Mouse (Mus musculus) thymus, postnatal 10 days (tissue): ENCODE measurements at regions not wholly inside any gene's neighbourhood (a gene's known extent, or its start where the extent isn't known, plus 50 kb on each side); places are given as distances from the start of the nearest gene placed in this dataset.
A peak's percentile ranks its signal among the peaks of the same experiment; 100 is the strongest.

Experiments used
- DNase-seq, 2 experiments: peaks; one replicate each; pipeline ENCODE4 v3.0.0; 2021; ENCODE audit warnings: low spot score in 2 of 2

DNA sequence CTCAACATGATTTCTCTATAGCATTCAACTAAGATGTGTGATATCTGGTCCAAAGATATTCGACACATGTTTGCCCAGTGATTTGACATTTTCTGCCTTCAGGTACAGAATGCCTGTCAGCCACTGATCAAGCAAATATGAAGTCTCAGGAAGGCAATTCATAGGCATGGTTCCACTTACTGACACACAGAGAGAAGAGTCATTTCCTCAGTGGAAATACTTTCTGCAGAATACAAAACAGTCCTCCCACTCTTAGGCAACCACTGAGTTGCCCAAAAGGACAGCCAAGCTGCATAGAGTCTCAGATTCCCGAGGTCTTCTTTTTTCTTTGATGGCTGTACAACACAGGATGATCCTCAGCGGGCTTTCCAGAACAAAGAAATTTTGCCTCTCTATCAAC, 110.9 kb downstream of the Ndufa4 start:
- no peak for DNase-seq

DNA sequence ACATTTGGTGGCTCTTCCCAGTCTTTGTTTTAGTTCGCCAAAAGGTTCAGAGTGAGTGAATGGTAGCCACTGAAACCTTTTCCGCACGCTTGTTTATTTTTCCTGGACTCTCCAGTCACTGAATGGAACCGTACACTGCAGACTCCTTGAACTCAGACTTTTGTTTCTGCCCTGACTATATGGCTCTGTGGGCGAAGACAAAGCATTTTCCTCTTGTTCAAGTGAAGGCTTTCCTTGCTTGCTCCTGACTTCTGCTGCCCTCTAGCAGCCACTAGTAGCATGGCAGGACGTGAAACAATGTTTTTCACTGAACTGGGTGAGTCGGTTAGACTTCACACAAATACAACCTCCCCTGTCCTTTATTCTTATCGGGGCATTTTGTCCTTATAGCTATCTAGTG, 113.9 kb downstream of the Ndufa4 start:
- peak in 1 of 2 experiments; percentile 15 for DNase-seq

DNA sequence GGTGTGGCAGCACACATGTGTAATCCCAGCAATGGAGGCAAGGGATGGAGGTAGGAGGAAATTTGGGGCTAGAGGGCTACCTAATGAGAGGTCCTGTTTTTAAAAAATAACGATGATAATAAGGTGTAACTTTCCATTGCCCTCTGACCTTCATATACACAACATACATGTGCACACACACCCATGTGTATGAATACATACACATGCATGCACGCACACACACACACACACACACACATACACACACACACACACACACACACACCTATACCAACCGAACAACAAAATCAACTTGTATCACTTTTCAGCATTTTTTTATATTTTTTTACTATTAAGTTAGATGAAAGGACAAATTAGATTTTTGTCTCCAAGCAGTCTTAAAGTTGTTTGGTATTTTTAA, 115.1 kb downstream of the Ndufa4 start:
- DNase-seq = no peak

DNA sequence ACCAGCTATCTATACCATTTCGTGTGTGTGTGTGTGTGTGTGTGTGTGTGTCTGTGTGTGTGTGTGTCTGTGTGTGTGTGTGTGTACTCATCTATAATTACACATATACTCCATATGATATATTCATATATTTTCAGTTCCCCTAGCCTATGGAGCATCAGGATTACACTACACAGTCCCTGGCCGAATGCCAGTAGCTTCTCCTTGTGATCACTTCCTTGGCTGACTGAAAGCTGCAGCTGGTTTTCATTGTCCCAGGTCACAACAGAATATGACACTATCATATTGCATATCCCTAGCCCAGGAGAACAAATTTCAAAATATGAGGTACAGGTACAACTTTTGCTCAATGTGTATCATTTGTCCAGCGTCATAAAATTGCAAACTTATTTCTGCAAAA, 116.2 kb downstream of the Ndufa4 start:
- no peak for DNase-seq

GRCm38 (mm10) chr6:11773992-11774391, 133.3 kb downstream of the Ndufa4 start:
- DNase-seq = peak in 1 of 2 experiments; percentile 6

- no peak for DNase-seq
These were observed 144.4 kb downstream of the Ndufa4 start for GRCm38 (mm10) chr6:11762912-11763311.

GRCm38 (mm10) chr6:11737667-11738066, 169.6 kb downstream of the Ndufa4 start:
- no peak for DNase-seq

DNA sequence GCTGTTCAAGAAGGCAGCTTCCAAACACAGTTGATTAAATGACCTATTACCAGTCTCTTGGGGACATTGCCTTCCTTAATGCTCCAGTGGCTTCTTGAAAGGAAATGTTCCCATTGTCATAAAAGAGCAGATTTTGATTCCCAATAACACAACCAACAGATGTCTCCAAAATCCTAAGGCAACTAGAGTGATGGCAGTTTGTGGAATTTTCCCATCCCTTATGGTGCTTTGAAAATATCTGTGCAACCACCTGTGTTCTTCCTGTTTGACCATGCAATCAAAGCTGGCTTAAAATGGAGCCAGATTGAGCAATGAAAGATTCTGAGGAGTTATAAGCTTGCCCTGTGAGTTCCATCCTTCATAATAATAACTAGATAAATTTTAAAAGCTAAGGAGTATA, 176.2 kb downstream of the Ndufa4 start:
- DNase-seq = no peak

DNA sequence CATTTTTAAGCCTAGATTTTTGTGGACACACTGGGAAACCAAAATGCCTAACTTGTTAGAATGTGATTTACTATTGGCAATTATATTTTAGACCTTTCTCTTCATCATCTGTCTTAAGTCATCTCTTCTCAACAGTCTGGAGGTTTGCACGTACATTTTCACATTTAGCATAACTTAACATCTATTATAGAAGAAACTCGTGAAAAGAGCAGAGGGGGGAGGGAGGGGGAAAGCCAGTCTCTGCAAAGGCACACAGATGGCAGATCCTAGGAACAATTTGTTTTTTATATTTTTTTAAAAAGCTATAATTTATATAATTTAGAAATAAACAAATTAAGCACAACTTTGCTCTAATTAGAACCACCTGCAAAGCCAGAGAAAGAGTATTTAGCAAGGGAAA, 176.6 kb downstream of the Ndufa4 start:
- DNase-seq = no peak

DNA sequence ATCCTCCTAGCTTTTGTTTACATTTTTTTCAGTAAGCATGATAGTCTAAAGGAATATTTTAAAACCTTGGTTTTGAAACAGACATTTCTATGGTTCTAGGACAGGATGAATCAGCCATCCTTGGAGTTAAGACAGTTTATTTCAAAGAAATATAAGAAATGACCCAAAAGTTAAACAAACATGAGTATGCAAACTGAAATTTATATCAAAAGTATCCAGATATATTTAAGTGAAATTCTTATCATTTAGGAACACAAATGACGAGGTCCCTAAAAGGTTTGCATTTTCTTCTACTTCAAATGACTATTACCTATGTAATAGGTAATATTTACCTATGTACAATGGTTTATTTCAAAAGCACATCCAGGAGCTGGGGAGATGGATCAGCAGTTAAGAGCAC, 179.5 kb downstream of the Ndufa4 start:
- DNase-seq = no peak

- DNase-seq = no peak
These were observed 179.9 kb downstream of the Ndufa4 start for GRCm38 (mm10) chr6:11727370-11727769.

DNA sequence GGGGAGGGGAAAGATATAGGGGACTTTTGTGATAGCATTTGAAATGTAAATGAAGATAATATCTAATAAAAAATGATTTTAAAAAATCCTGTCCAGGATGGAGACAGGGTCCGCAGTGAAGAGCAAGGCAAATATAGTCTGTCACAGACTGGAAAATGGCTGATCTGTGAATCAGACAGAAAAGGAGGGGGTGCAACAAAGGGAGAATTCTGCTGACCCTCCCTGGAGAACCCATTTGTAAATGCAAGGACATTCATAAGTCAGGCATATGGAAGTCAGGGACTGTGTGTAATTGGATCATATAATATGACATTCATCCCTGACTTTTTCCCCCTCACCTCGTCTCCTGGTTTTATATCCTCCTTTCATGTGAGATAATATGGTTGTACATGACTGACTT, 183.8 kb downstream of the Ndufa4 start:
- DNase-seq = no peak

DNA sequence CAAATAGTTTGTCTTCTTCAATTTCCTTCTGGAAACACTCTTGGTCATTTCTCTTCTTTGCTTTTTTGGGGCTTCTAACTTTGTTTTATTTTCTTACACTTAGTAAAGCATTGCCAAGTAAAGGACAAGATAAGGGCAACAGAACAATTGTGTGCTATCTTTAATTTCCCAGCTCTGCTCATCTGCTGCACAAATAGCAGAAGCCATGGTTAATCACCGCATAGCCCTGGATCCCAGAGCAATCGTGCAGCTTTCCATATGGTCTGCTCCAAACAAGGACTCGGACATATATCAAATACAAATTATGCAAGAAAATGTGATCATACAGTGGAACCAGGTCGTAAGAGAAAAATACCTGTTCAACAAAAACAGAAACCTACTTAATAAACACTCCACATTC, 187.0 kb downstream of the Ndufa4 start:
- no peak for DNase-seq

DNA sequence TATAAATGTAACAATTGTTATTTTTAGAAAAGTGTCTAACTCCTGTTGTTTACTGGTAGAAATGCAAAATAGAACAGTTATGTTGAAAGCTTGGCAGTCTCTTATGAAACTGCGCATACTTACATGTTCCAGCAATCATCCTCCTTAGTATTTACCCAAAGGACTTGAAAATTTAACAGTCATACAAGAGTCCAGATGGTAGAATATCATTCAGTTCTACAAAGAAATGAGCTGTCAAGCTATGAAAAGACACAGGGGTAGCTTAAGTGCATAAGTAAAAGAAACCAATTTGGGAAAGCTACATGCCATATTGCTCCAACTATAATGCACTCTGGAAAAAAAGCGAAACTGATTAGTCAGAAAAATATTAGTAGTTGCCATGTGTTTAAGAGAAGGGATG, 196.7 kb downstream of the Ndufa4 start:
- DNase-seq = no peak

- DNase-seq = no peak
These were observed 197.8 kb downstream of the Ndufa4 start for GRCm38 (mm10) chr6:11709465-11709864.
